Mouse (Mus musculus) brain, embryonic 14.5 days (tissue): ENCODE results near the gene 4931406C07Rik.

Source experiments
- CTCF ChIP-seq: fragments of 200-500 bp; IDR thresholded peaks from 2 replicates; pipeline ENCODE4 v1.5.1; 2012; ENCODE audit warnings: inconsistent platforms, mild to moderate bottlenecking, moderate library complexity, borderline replicate concordance; ENCODE audit not compliant: insufficient read depth, insufficient read length; ENCODE audit errors: extremely low read depth
- POLR2A ChIP-seq: fragments of 200-500 bp; IDR thresholded peaks from 2 replicates; pipeline ENCODE4 v1.6.1; 2012; ENCODE audit warnings: mild to moderate bottlenecking, inconsistent platforms, borderline replicate concordance; ENCODE audit not compliant: poor library complexity, insufficient read depth, insufficient read length, severe bottlenecking; ENCODE audit errors: extremely low read depth

DNA sequence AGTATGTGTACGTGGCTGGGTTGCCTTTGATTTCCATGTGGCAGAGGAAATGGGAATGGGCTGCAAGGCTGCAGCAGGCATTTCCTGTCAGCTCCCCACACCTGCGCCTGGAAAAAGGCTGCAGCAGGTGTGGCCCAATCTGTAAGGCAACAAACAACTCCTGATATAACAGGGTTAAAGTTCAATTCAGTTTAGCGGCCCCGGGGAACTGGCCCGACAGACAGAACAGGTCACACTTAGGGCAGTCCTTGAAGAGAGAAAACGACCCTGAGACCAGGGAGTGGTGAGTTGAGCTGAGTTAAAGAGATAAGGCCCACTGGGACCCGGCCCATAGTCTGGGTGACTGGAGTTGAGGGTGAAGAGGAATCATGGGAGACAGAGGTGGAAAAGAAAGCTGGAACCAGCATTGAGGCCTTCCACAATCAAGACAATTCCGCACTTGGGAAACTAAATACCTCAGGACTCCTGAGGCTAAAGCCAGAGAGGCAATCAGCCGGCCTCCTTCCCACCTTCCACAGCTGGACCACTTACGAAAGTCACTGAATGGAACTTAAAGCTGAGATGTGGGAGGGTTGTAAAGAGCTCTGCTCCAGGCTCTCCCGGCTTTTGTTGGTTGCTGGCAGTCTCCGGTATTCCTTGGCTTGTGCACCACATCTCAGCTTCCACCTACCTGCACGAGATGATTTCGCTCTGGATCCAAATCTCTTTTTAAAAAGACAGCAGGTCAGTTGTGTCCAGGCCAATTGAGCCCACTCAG, 60.8 kb downstream of the 4931406C07Rik start:
- TF ChIP-seq POLR2A, result no peak
- no peak for TF ChIP-seq CTCF
